Mouse (Mus musculus): ENCODE measurements at regions not wholly inside any gene's neighbourhood (a gene's known extent, or its start where the extent isn't known, plus 50 kb on each side); places are given as distances from the start of the nearest gene placed in this dataset.

DNA sequence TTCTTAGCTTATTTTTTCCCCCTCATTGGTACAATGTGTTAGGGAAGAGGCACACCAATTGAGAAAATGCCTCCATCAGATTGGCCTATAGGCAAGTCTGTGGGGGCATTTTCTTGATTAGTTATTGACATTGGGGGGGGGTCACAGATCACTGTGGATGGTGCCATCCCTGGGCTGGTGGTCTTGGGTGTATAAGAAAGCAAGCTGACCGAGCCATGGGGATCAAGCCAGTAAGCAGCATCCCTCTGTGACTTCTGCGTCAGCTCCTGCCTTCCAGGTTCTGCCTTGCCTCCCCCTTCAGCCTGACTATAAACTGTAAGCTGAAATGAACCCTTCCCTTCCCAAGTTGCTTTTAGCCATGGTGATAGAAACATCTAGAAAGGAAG lies 71.5 kb upstream of the Parp11 start:
- Histone ChIP-seq H3K4me1 (peaks cover 10% of the 10 kb centered on the region), H3K4me3 (replicated peaks) (no peak overlapping the region), H3K27me3 (replicated peaks) (peaks cover 48% of the 10 kb centered on the region), H3K9me3 (no peaks in the 10 kb centered on the region), H3K36me3 (replicated peaks; ENCODE audit: low read length) (no peaks in the 10 kb centered on the region)
- TF ChIP-seq FLI1 (IDR thresholded peaks at IDR 0.05; ENCODE audit: low read length), result no peak
- TF ChIP-seq GATA1 (IDR thresholded peaks at IDR 0.05; ENCODE audit: borderline replicate concordance, low read length), result no peak

DNA sequence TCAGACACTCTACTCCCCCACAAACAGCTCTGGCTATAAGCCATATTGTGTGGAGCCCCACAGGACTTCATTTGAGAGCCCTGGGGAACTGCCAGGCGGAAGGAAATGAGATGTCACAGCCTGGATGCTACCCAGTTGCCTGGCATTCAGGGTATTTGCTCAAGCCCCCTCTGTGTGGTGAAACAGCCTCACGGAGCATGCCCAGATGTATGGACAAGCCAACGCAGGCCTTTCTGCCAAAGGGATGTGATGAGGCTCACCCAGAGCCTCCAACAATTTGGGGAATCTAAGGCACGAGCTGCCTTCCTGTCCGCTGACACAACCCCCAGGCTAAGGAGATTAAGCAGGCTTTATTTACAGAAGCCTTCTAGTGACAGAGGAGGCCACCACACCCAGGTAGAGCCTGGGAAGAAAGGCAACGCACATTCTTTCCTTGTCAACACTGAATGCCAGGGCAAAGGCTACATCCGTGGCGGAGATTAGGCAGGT lies 70.9 kb upstream of the Parp11 start:
- Histone ChIP-seq H3K4me3 (replicated peaks) (peak overlapping the region; percentile 28), H3K36me3 (replicated peaks; ENCODE audit: low read length) (no peaks in the 10 kb centered on the region), H3K4me1 (peaks cover 10% of the 10 kb centered on the region), H3K27me3 (replicated peaks) (peaks cover 49% of the 10 kb centered on the region), H3K9me3 (no peaks in the 10 kb centered on the region)
- TF ChIP-seq GATA1 (IDR thresholded peaks at IDR 0.05; ENCODE audit: borderline replicate concordance, low read length) (no peak), FLI1 (IDR thresholded peaks at IDR 0.05; ENCODE audit: low read length) (no peak)

DNA sequence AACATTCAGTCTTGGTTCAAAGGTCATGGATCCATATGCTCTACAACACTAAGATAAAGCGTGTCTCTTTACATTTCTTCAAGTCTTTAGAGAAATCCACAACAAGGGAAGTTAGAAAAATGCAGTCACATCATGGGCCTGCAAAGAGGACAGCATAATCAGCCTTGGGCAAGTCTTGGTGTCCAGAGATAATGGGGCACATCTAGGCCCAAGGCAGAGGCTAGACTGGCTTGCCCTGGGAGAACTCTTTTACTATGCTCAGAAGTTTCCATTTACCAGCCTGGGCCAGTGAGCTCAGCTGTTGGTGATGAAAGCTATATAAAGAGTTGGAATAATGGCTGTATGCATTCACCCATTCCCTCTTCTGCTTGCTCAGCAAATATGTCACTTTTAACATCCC lies 67.9 kb upstream of the Parp11 start:
- Histone ChIP-seq H3K4me1 (peaks cover 10% of the 10 kb centered on the region), H3K27me3 (replicated peaks) (peaks cover 59% of the 10 kb centered on the region), H3K4me3 (replicated peaks) (no peak overlapping the region), H3K36me3 (replicated peaks; ENCODE audit: low read length) (no peaks in the 10 kb centered on the region), H3K9me3 (no peaks in the 10 kb centered on the region)
- TF ChIP-seq FLI1 (IDR thresholded peaks at IDR 0.05; ENCODE audit: low read length), result no peak
- TF ChIP-seq GATA1 (IDR thresholded peaks at IDR 0.05; ENCODE audit: borderline replicate concordance, low read length), result no peak

GRCm38 (mm10) chr6:127379511-127379910 lies 67.1 kb upstream of the Parp11 start:
- Histone ChIP-seq H3K4me1 (peaks cover 10% of the 10 kb centered on the region), H3K27me3 (replicated peaks) (peaks cover 58% of the 10 kb centered on the region), H3K9me3 (no peaks in the 10 kb centered on the region), H3K36me3 (replicated peaks; ENCODE audit: low read length) (no peaks in the 10 kb centered on the region), H3K4me3 (replicated peaks) (peak overlapping the region; percentile 38)
- TF ChIP-seq GATA1 (IDR thresholded peaks at IDR 0.05; ENCODE audit: borderline replicate concordance, low read length) (no peak), FLI1 (IDR thresholded peaks at IDR 0.05; ENCODE audit: low read length) (no peak)

DNA sequence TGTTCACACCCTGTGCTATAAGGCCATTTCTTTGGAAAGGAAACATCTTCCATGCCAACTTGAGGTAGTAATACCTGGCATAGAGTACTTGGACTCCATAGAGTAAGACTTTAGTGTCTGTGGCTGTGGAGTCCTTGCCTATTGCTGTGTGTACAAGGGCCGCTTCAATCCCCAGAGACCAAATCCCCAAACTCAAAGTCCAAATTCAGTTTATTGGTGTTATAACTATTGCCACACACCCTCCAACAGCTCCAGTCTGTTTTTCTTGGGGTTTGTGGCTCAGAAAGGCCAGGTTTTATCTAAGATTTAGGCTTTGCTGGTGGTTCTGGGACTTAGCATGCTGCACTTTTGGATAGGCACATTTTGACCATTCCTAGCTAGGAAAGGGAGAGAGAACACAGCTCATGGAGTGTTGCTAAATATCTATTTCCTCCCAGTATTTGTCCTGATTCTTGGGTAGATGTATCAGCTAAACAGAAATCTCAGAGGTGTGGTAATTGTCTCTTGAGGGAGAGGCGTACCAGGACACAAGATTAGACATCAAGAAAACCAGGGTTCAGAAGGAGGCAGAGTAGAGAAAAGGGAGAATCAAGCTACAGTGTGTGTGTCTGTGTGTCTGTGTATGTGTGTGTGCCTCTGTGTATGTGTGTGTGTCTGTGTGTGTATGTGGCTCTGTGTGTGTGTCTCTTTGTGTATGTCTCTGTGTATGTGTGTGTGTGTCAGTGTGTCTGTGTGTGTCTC lies 65.3 kb upstream of the Parp11 start:
- Histone ChIP-seq H3K4me1 (peaks cover 4% of the 10 kb centered on the region), H3K27me3 (replicated peaks) (peaks cover 51% of the 10 kb centered on the region), H3K36me3 (replicated peaks; ENCODE audit: low read length) (no peaks in the 10 kb centered on the region), H3K4me3 (replicated peaks) (no peak overlapping the region), H3K9me3 (no peaks in the 10 kb centered on the region)
- TF ChIP-seq FLI1 (IDR thresholded peaks at IDR 0.05; ENCODE audit: low read length) (no peak), GATA1 (IDR thresholded peaks at IDR 0.05; ENCODE audit: borderline replicate concordance, low read length) (no peak)

DNA sequence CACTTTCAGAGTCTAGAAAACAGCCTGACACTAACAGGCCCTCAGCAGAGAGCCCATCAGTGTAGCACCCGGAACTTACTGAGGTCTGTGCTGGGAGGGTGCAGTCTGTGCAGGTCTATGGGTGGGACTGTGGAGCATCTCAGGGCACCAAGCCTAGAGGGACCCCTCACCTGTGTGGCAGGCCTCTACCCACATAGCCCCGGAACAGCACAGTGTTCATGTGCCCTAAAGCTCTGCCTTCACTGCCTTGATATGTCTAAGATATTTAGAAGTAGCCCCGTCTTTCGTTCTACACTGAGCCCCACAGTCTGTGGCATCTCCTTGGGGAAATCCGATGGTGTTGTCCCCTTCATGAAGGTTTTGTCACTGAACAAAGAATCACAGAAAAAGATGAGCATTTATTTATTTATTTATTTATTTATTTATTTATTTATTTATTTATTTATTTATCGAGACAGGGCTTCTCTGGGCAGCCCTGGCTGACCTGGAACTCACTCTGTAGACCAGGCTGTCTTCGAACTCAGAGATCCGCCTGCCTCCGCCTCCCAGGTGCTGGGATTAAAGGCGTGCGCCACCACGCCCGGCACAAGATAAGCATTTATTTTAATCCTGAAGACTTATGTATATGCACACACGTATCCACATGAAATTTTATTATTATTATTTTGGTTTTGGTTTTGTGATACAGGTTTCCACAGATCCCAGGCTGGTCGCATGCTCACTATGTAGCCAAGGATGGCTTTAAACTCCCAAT lies 55.2 kb upstream of the Parp11 start:
- Histone ChIP-seq H3K4me1 (no peaks in the 10 kb centered on the region), H3K4me3 (replicated peaks) (no peak overlapping the region), H3K9me3 (no peaks in the 10 kb centered on the region), H3K36me3 (replicated peaks; ENCODE audit: low read length) (no peaks in the 10 kb centered on the region), H3K27me3 (replicated peaks) (peaks cover 24% of the 10 kb centered on the region)
- TF ChIP-seq FLI1 (IDR thresholded peaks at IDR 0.05; ENCODE audit: low read length) (no peak), GATA1 (IDR thresholded peaks at IDR 0.05; ENCODE audit: borderline replicate concordance, low read length) (no peak)

GRCm38 (mm10) chr6:127392012-127392798 lies 54.4 kb upstream of the Parp11 start:
- Histone ChIP-seq H3K27me3 (replicated peaks) (peaks cover 28% of the 10 kb centered on the region), H3K36me3 (replicated peaks; ENCODE audit: low read length) (no peaks in the 10 kb centered on the region), H3K9me3 (no peaks in the 10 kb centered on the region), H3K4me1 (no peaks in the 10 kb centered on the region), H3K4me3 (replicated peaks) (no peak overlapping the region)
- TF ChIP-seq FLI1 (IDR thresholded peaks at IDR 0.05; ENCODE audit: low read length) (no peak), GATA1 (IDR thresholded peaks at IDR 0.05; ENCODE audit: borderline replicate concordance, low read length) (no peak)

- no peaks in the 10 kb centered on the region for H3K36me3 ChIP-seq (replicated peaks; ENCODE audit: low read length)
- no peak overlapping the region for H3K4me3 ChIP-seq (replicated peaks)
- TF ChIP-seq GATA1 (IDR thresholded peaks at IDR 0.05; ENCODE audit: borderline replicate concordance, low read length), result no peak
- TF ChIP-seq FLI1 (IDR thresholded peaks at IDR 0.05; ENCODE audit: low read length), result no peak
- peaks cover 29% of the 10 kb centered on the region for H3K27me3 ChIP-seq (replicated peaks)
- H3K9me3 ChIP-seq, result no peaks in the 10 kb centered on the region
- no peaks in the 10 kb centered on the region for H3K4me1 ChIP-seq
Observed at GRCm38 (mm10) chr6:127392799-127393172, 53.9 kb upstream of the Parp11 start.

DNA sequence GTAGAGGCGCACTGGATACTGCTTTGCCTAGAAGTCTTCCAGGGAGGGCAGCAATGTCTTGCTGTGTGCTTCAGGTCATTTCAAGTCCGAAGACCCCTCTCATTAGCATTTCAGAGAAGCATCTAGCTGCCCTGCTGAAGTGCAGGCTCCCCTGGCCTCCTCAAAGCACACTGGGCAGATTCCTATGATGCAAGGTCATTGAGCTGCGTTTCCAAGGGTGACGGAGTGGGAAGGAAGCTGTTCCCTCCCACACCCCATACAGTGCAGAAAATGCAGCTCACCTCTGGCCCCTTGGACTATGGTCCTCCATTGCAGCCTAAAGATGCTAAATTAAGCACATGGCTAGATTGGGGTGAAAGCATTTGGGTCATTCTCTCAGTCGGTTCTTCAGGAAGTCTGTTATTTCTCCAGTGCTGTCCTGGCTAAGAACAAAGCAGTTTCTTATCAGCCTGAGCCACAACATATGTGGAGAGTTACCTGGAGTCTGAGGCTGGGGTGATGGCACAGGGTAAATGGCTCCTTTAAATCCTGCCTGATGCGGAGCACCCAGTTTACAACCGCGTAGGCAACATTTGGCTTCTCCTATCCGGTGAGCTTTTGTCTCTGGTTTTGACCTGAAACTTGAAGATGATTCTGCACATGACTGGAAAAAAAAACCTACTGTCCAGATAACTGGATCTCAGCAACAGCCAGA lies 52.6 kb upstream of the Parp11 start:
- Histone ChIP-seq H3K4me3 (replicated peaks) (peak overlapping the region; percentile 12), H3K4me1 (0 out of 2 replicates have a peak, but pooled peaks cover 5% of the 10 kb centered on the region), H3K9me3 (no peaks in the 10 kb centered on the region), H3K36me3 (replicated peaks; ENCODE audit: low read length) (no peaks in the 10 kb centered on the region), H3K27me3 (replicated peaks) (peaks cover 35% of the 10 kb centered on the region)
- no peak for TF ChIP-seq FLI1 (IDR thresholded peaks at IDR 0.05; ENCODE audit: low read length)
- TF ChIP-seq GATA1 (IDR thresholded peaks at IDR 0.05; ENCODE audit: borderline replicate concordance, low read length), result no peak

Measured in megakaryocyte, embryonic 14.5 days (primary cell).